In the genomic region with DNA sequence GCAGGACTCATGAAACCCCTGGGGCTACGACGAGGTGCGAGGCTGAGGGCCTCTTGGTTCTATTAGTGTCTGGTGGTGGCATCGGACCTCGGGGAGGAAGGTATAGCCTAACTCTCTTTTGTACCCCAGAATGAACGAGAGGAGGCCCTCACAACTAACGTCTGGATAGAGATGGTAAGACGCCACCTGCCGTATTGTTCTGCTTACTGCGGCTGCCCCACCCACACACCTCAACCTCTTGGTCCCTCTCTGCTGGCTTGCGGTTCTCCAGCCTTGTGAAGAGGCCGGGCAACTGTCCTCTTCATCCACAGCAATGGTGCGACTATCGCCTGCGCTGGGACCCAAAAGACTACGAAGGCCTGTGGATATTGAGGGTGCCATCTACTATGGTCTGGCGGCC, we compare ENCODE assay signal across 14 mouse cellular contexts. TPM values are rescaled to one million over a fixed set of nuclear protein-coding genes. Genes with fewer than 3 reads are reported as not detected.
A peak's percentile ranks its signal among the peaks of the same experiment; 100 is the strongest.
DNase-seq lines count a peak whose midpoint lies in the region; ATAC-seq and TF ChIP-seq lines count a peak whose summit lies in the region.
"Had no signal": no experiment of that assay in that cellular context is flagged by ENCODE, and none has a peak within 500 bp of the region (broad histone marks: within the 10 kb centered on the region; RNA-seq: fewer than 3 reads in every experiment).

No protein-coding gene starts in this region.

- peaks cover 42% of the 10 kb centered on the region for H3K27me3 ChIP-seq in hindbrain, embryonic 10.5 days (ENCODE audit: insufficient read depth, poor library complexity, severe bottlenecking)
- H3K27me3 ChIP-seq in hindbrain, embryonic 14.5 days (ENCODE audit: control insufficient read depth, insufficient read depth, low read length): peaks cover 4% of the 10 kb centered on the region; the same call in 1 of the 2 replicates
- peaks cover 14% of the 10 kb centered on the region for H3K27me3 ChIP-seq in midbrain, postnatal 0 days (ENCODE audit: insufficient read depth, low read length)
- peaks cover 11% of the 10 kb centered on the region for H3K27me3 ChIP-seq in midbrain, embryonic 16.5 days (ENCODE audit: control insufficient read depth, insufficient read depth, low read depth, low read length)
- peaks cover 40% of the 10 kb centered on the region for H3K27me3 ChIP-seq in embryonic facial prominence, embryonic 10.5 days (replicated peaks; ENCODE audit: low read depth, poor library complexity, severe bottlenecking)

- peak; percentile 41 for TF ChIP-seq CTCF in midbrain, postnatal 0 days (IDR thresholded peaks at IDR 0.05)

- peaks cover 21% of the 10 kb centered on the region for H3K4me1 ChIP-seq in hindbrain, embryonic 10.5 days (replicated peaks)
- H3K4me1 ChIP-seq in hindbrain, embryonic 14.5 days (replicated peaks; ENCODE audit: control insufficient read depth, insufficient read depth, low read length): no peaks in the 10 kb centered on the region
- no peaks in the 10 kb centered on the region for H3K4me1 ChIP-seq in midbrain, postnatal 0 days (ENCODE audit: insufficient read depth, low read length)
- H3K4me1 ChIP-seq in midbrain, embryonic 16.5 days (ENCODE audit: control insufficient read depth, insufficient read depth, low read length): no peaks in the 10 kb centered on the region
- peaks cover 18% of the 10 kb centered on the region for H3K4me1 ChIP-seq in embryonic facial prominence, embryonic 10.5 days

- H3K9me3 ChIP-seq in hindbrain, embryonic 10.5 days: no peaks in the 10 kb centered on the region
- H3K9me3 ChIP-seq in hindbrain, embryonic 14.5 days (ENCODE audit: control insufficient read depth, low read length): no peaks in the 10 kb centered on the region
- no peaks in the 10 kb centered on the region for H3K9me3 ChIP-seq in midbrain, postnatal 0 days (ENCODE audit: low read length)
- H3K9me3 ChIP-seq in midbrain, embryonic 16.5 days (replicated peaks; ENCODE audit: control insufficient read depth, low read length, poor library complexity, severe bottlenecking): no peaks in the 10 kb centered on the region
- H3K9me3 ChIP-seq in embryonic facial prominence, embryonic 10.5 days: no peaks in the 10 kb centered on the region
- H3K9me3 ChIP-seq: G1E; heart, embryonic 13.5 days had no signal

- 18% methylated on average over 17 of the region's 17 CpGs for WGBS in hindbrain, embryonic 10.5 days
- WGBS in hindbrain, embryonic 14.5 days: 25% methylated on average over 17 of the region's 17 CpGs
- WGBS in midbrain, postnatal 0 days: 21% methylated on average over 17 of the region's 17 CpGs
- WGBS in midbrain, embryonic 16.5 days: 17% methylated on average over 17 of the region's 17 CpGs
- 21% methylated on average over 17 of the region's 17 CpGs for WGBS in embryonic facial prominence, embryonic 10.5 days

- no peak for ATAC-seq in hindbrain, embryonic 14.5 days (ENCODE audit: low FRiP score)
- ATAC-seq in midbrain, postnatal 0 days (ENCODE audit: low FRiP score): no peak
- no peak for ATAC-seq in midbrain, embryonic 16.5 days

- no peak for DNase-seq in hindbrain, embryonic 10.5 days (ENCODE audit: low spot score)
- no peak for DNase-seq in hindbrain, embryonic 14.5 days (ENCODE audit: low spot score)
- no peak for DNase-seq in midbrain, postnatal 0 days (ENCODE audit: low spot score)
- no peak for DNase-seq in embryonic facial prominence, embryonic 10.5 days (ENCODE audit: low spot score)
- DNase-seq in naive thymus-derived CD4-positive, alpha-beta T cell, adult 2 months (ENCODE audit: low read depth): peak; percentile 21
- no peak for DNase-seq in adipocyte (ENCODE audit: low spot score)
- DNase-seq in adrenal gland, adult 2 months: no peak

- H3K4me3 ChIP-seq in hindbrain, embryonic 10.5 days: peak overlapping the region; percentile 21
- H3K4me3 ChIP-seq in hindbrain, embryonic 14.5 days (replicated peaks; ENCODE audit: low read length): no peak overlapping the region
- no peak overlapping the region for H3K4me3 ChIP-seq in midbrain, postnatal 0 days (ENCODE audit: low read depth, low read length)
- no peak overlapping the region for H3K4me3 ChIP-seq in midbrain, embryonic 16.5 days (ENCODE audit: low read depth, low read length)
- H3K4me3 ChIP-seq in embryonic facial prominence, embryonic 10.5 days: 0 out of 2 replicates have a peak overlapping the region, but pooled peaks have one; percentile 17
- H3K4me3 ChIP-seq: erythroblast, embryonic 14.5 days; heart, embryonic 13.5 days; megakaryocyte, embryonic 14.5 days had no signal

- 0 out of 2 replicates have a peak overlapping the region, but pooled peaks have one; percentile 45 for H3K27ac ChIP-seq in hindbrain, embryonic 10.5 days
- H3K27ac ChIP-seq in hindbrain, embryonic 14.5 days: no peak overlapping the region
- no peak overlapping the region for H3K27ac ChIP-seq in midbrain, postnatal 0 days (ENCODE audit: low read depth, low read length)
- H3K27ac ChIP-seq in midbrain, embryonic 16.5 days (ENCODE audit: low read length): no peak overlapping the region
- no peak overlapping the region for H3K27ac ChIP-seq in embryonic facial prominence, embryonic 10.5 days (replicated peaks)
- H3K27ac ChIP-seq: heart, embryonic 13.5 days had no signal

- H3K36me3 ChIP-seq in hindbrain, embryonic 10.5 days: no peaks in the 10 kb centered on the region
- no peaks in the 10 kb centered on the region for H3K36me3 ChIP-seq in hindbrain, embryonic 14.5 days (replicated peaks; ENCODE audit: control insufficient read depth, insufficient read depth)
- H3K36me3 ChIP-seq in midbrain, postnatal 0 days (ENCODE audit: insufficient read depth, low read length): no peaks in the 10 kb centered on the region
- H3K36me3 ChIP-seq in midbrain, embryonic 16.5 days (ENCODE audit: control insufficient read depth, insufficient read depth, low read length): no peaks in the 10 kb centered on the region
- no peaks in the 10 kb centered on the region for H3K36me3 ChIP-seq in embryonic facial prominence, embryonic 10.5 days (replicated peaks)
- H3K36me3 ChIP-seq: heart, embryonic 13.5 days had no signal

- H3K4me2 ChIP-seq in hindbrain, embryonic 14.5 days (replicated peaks): no peak overlapping the region
- no peak overlapping the region for H3K4me2 ChIP-seq in midbrain, postnatal 0 days (ENCODE audit: low read depth, low read length, poor library complexity, severe bottlenecking)
- no peak overlapping the region for H3K4me2 ChIP-seq in midbrain, embryonic 16.5 days (ENCODE audit: low read length)
- H3K4me2 ChIP-seq: heart, embryonic 13.5 days had no signal

- no peak overlapping the region for H3K9ac ChIP-seq in hindbrain, embryonic 14.5 days
- H3K9ac ChIP-seq in midbrain, postnatal 0 days (replicated peaks; ENCODE audit: low read length, poor library complexity, severe bottlenecking): no peak overlapping the region
- H3K9ac ChIP-seq in midbrain, embryonic 16.5 days (ENCODE audit: low read depth, low read length): no peak overlapping the region
- H3K9ac ChIP-seq: heart, embryonic 13.5 days had no signal

RNA-seq across cellular contexts. Expression of a gene that starts 1.9 kb away (rescaled TPM):
- 0.37 and 1.3 TPM in 2 replicates for polyA plus RNA-seq in hindbrain, embryonic 10.5 days (2016; fragmentation: Nextera tagmentation; extraction: Ambion mirVana)
- polyA plus RNA-seq in hindbrain, embryonic 14.5 days (2014; fragmentation: Nextera tagmentation; extraction: Ambion mirVana): not detected in 2 replicates
- 0.49 TPM in 1 of 2 replicates, not detected in the other for total RNA-seq in midbrain, postnatal 0 days (2014; rRNA removed)
- not detected in 2 replicates for polyA plus RNA-seq in midbrain, postnatal 0 days (2015; fragmentation: Nextera tagmentation; extraction: Ambion mirVana)
- not detected in 2 replicates for polyA plus RNA-seq in midbrain, embryonic 16.5 days (2015; fragmentation: Nextera tagmentation; extraction: Ambion mirVana)
- 0.35 and 0.39 TPM in 2 replicates for polyA plus RNA-seq in embryonic facial prominence, embryonic 10.5 days (2016; fragmentation: Nextera tagmentation; extraction: Ambion mirVana)
- total RNA-seq in adrenal gland, adult 2 months (2021): not detected
- polyA plus RNA-seq in adrenal gland, adult 2 months (2012; rRNA removed): not detected in 2 replicates
- total RNA-seq: layer of hippocampus, postnatal 10 days had no signal
- polyA plus RNA-seq: erythroblast, embryonic 14.5 days; G1E; stomach, embryonic 14.5 days had no signal

RNA-seq across cellular contexts. Expression of a gene that starts 7.4 kb away (rescaled TPM):
- polyA plus RNA-seq in hindbrain, embryonic 10.5 days (2016; fragmentation: Nextera tagmentation; extraction: Ambion mirVana): 172 and 173 TPM in 2 replicates
- polyA plus RNA-seq in hindbrain, embryonic 14.5 days (2014; fragmentation: Nextera tagmentation; extraction: Ambion mirVana): 66.8 and 74.7 TPM in 2 replicates
- 64.5 and 78.8 TPM in 2 replicates for total RNA-seq in midbrain, postnatal 0 days (2014; rRNA removed)
- 91.0 and 92.7 TPM in 2 replicates for polyA plus RNA-seq in midbrain, postnatal 0 days (2015; fragmentation: Nextera tagmentation; extraction: Ambion mirVana)
- polyA plus RNA-seq in midbrain, embryonic 16.5 days (2015; fragmentation: Nextera tagmentation; extraction: Ambion mirVana): 86.6 and 92.5 TPM in 2 replicates
- 175 and 185 TPM in 2 replicates for polyA plus RNA-seq in embryonic facial prominence, embryonic 10.5 days (2016; fragmentation: Nextera tagmentation; extraction: Ambion mirVana)
- total RNA-seq in adrenal gland, adult 2 months (2021): 10 to 100 TPM; 66.0 to 98.7 TPM
- polyA plus RNA-seq in adrenal gland, adult 2 months (2012; rRNA removed): 18.0 and 18.4 TPM in 2 replicates

RNA-seq across cellular contexts. Expression of a gene that starts 15.9 kb away (rescaled TPM):
- polyA plus RNA-seq in hindbrain, embryonic 10.5 days (2016; fragmentation: Nextera tagmentation; extraction: Ambion mirVana): 0.10 TPM in 1 of 2 replicates, not detected in the other
- polyA plus RNA-seq in hindbrain, embryonic 14.5 days (2014; fragmentation: Nextera tagmentation; extraction: Ambion mirVana): not detected in 2 replicates
- not detected in 2 replicates for total RNA-seq in midbrain, postnatal 0 days (2014; rRNA removed)
- not detected in 2 replicates for polyA plus RNA-seq in midbrain, postnatal 0 days (2015; fragmentation: Nextera tagmentation; extraction: Ambion mirVana)
- polyA plus RNA-seq in midbrain, embryonic 16.5 days (2015; fragmentation: Nextera tagmentation; extraction: Ambion mirVana): not detected in 2 replicates
- 0.13 and 0.17 TPM in 2 replicates for polyA plus RNA-seq in embryonic facial prominence, embryonic 10.5 days (2016; fragmentation: Nextera tagmentation; extraction: Ambion mirVana)
- not detected for total RNA-seq in adrenal gland, adult 2 months (2021)
- polyA plus RNA-seq in adrenal gland, adult 2 months (2012; rRNA removed): not detected in 2 replicates
- total RNA-seq: G1E; layer of hippocampus, postnatal 10 days had no signal
- polyA plus RNA-seq: erythroblast, embryonic 14.5 days; G1E; heart, embryonic 13.5 days; stomach, embryonic 14.5 days had no signal

RNA-seq across cellular contexts. Expression of a gene that starts 23.2 kb away (rescaled TPM):
- polyA plus RNA-seq in hindbrain, embryonic 10.5 days (2016; fragmentation: Nextera tagmentation; extraction: Ambion mirVana): 0.34 and 5.8 TPM in 2 replicates
- 4.0 and 5.1 TPM in 2 replicates for polyA plus RNA-seq in hindbrain, embryonic 14.5 days (2014; fragmentation: Nextera tagmentation; extraction: Ambion mirVana)
- total RNA-seq in midbrain, postnatal 0 days (2014; rRNA removed): 0.94 TPM in 1 of 2 replicates, not detected in the other
- 0.07 TPM in 1 of 2 replicates, not detected in the other for polyA plus RNA-seq in midbrain, postnatal 0 days (2015; fragmentation: Nextera tagmentation; extraction: Ambion mirVana)
- polyA plus RNA-seq in midbrain, embryonic 16.5 days (2015; fragmentation: Nextera tagmentation; extraction: Ambion mirVana): 0.34 TPM in 1 of 2 replicates, not detected in the other
- polyA plus RNA-seq in embryonic facial prominence, embryonic 10.5 days (2016; fragmentation: Nextera tagmentation; extraction: Ambion mirVana): 0.71 and 0.94 TPM in 2 replicates
- total RNA-seq in adrenal gland, adult 2 months (2021): not detected
- polyA plus RNA-seq in adrenal gland, adult 2 months (2012; rRNA removed): 0.06 TPM in 1 of 2 replicates, not detected in the other
- total RNA-seq: G1E had no signal
- polyA plus RNA-seq: erythroblast, embryonic 14.5 days; G1E had no signal

RNA-seq across cellular contexts. Expression of a gene that starts 50.0 kb away (rescaled TPM):
- 5.4 and 21.9 TPM in 2 replicates for polyA plus RNA-seq in hindbrain, embryonic 10.5 days (2016; fragmentation: Nextera tagmentation; extraction: Ambion mirVana)
- 41.7 and 44.0 TPM in 2 replicates for polyA plus RNA-seq in hindbrain, embryonic 14.5 days (2014; fragmentation: Nextera tagmentation; extraction: Ambion mirVana)
- 15.8 and 16.2 TPM in 2 replicates for total RNA-seq in midbrain, postnatal 0 days (2014; rRNA removed)
- polyA plus RNA-seq in midbrain, postnatal 0 days (2015; fragmentation: Nextera tagmentation; extraction: Ambion mirVana): 16.7 and 18.9 TPM in 2 replicates
- polyA plus RNA-seq in midbrain, embryonic 16.5 days (2015; fragmentation: Nextera tagmentation; extraction: Ambion mirVana): 14.4 and 25.7 TPM in 2 replicates
- polyA plus RNA-seq in embryonic facial prominence, embryonic 10.5 days (2016; fragmentation: Nextera tagmentation; extraction: Ambion mirVana): 1.2 and 3.1 TPM in 2 replicates
- 1 to 10 TPM in 1 of 2 experiments, under 1 TPM in 1; 0.46 to 3.0 TPM for total RNA-seq in adrenal gland, adult 2 months (2021)
- polyA plus RNA-seq in adrenal gland, adult 2 months (2012; rRNA removed): 0.67 and 4.4 TPM in 2 replicates
- total RNA-seq: G1E had no signal
- polyA plus RNA-seq: erythroblast, embryonic 14.5 days; G1E had no signal

Comparison
In these comparisons a context has a peak if more than half of its experiments do, and no peak if none do; other contexts are left out.
1. H3K4me3 ChIP-seq: peak in hindbrain, embryonic 10.5 days (single experiment) and embryonic facial prominence, embryonic 10.5 days (single experiment); none in hindbrain, embryonic 14.5 days (single experiment), midbrain, postnatal 0 days (single experiment) and midbrain, embryonic 16.5 days (single experiment).